Mouse (Mus musculus) midbrain, embryonic 15.5 days (tissue): ENCODE data around the gene Coq2. TPM values are rescaled to one million over a fixed set of nuclear protein-coding genes. Genes with fewer than 3 reads are reported as not detected.

Experiments
- ATAC-seq: fragments of 200-750 bp; cut with Nextera tagmentation; replicated peaks from 2 replicates; pipeline ENCODE4 v1.8.0; 2017; ENCODE audit warnings: moderate TSS enrichment
- H3K27ac ChIP-seq: fragments of 300-500 bp; sonication (generic); 2 replicates; pipeline ENCODE4 v1.5.1; 2015; ENCODE audit warnings: mild to moderate bottlenecking, inconsistent platforms
- H3K27me3 ChIP-seq: fragments of 300-500 bp; sonication (generic); replicated peaks from 2 replicates; pipeline ENCODE4 v1.6.1; 2015; ENCODE audit warnings: inconsistent platforms
- H3K36me3 ChIP-seq: fragments of 300-500 bp; sonication (generic); replicated peaks from 2 replicates; pipeline ENCODE4 v1.6.1; 2015; ENCODE audit warnings: inconsistent platforms
- H3K4me1 ChIP-seq: fragments of 300-500 bp; sonication (generic); 2 replicates; pipeline ENCODE4 v1.6.1; 2015; ENCODE audit warnings: inconsistent platforms
- H3K4me2 ChIP-seq: fragments of 300-500 bp; sonication (generic); 2 replicates; pipeline ENCODE4 v1.6.1; 2015; ENCODE audit warnings: inconsistent platforms, mild to moderate bottlenecking, moderate library complexity
- H3K4me3 ChIP-seq: fragments of 300-500 bp; sonication (generic); 2 replicates; pipeline ENCODE4 v1.5.1; 2015; ENCODE audit warnings: mild to moderate bottlenecking, inconsistent platforms
- H3K9ac ChIP-seq: fragments of 300-500 bp; sonication (generic); 2 replicates; pipeline ENCODE4 v1.6.1; 2015; ENCODE audit warnings: mild to moderate bottlenecking, inconsistent platforms
- H3K9me3 ChIP-seq: fragments of 300-500 bp; sonication (generic); 2 replicates; pipeline ENCODE4 v1.6.1; 2016; ENCODE audit warnings: inconsistent platforms
- WGBS: fragments of 180-500 bp; shearing (Covaris S2); methylation state at CpG from one replicate; pipeline ENCODE4 v1.1.7; 2015; ENCODE audit warnings: mixed read lengths; 5-methylcytosine and 5-hydroxymethylcytosine counted together
- polyA plus RNA-seq: library from polyadenylated mRNA; unstranded; fragments of >200 nt; fragmentation: Nextera tagmentation; extraction: Ambion mirVana; gene quantifications from 2 replicates; pipeline ENCODE4 v1.2.1, GENCODE M21; 2015

Gene Coq2
- polyA plus RNA-seq, 1 experiment from 2014 or later, result 49.2 TPM

- Histone ChIP-seq H3K4me2 (no peak overlapping the region), H3K4me3 (no peak overlapping the region)
- 71% methylated on average over 9 of the region's 9 CpGs for WGBS
These were observed 69.1 kb downstream of the Coq2 start for GRCm38 (mm10) chr5:100605828-100606229.

More at GRCm38 (mm10) chr5:100605828-100606229, 69.1 kb downstream of the Coq2 start:
- H3K9ac ChIP-seq, result no peak overlapping the region
- H3K27ac ChIP-seq, result no peak overlapping the region
- ATAC-seq, result no peak
- no peaks in the 10 kb centered on the region for H3K4me1 ChIP-seq
- H3K9me3 ChIP-seq, result no peaks in the 10 kb centered on the region
- H3K36me3 ChIP-seq, result no peaks in the 10 kb centered on the region
- no peaks in the 10 kb centered on the region for H3K27me3 ChIP-seq

Other genes with a start within 250 kb of the Coq2 start
- 7.1 and 8.2 TPM in 2 replicates for gene Lin54, start 174.5 kb downstream of the Coq2 start, polyA plus RNA-seq
- gene Cops4, start 156.8 kb downstream of the Coq2 start, polyA plus RNA-seq, result 170 and 172 TPM in 2 replicates
- 0.49 and 0.71 TPM in 2 replicates for gene Plac8, start 102.9 kb downstream of the Coq2 start, polyA plus RNA-seq
- gene Hpse, start 44.6 kb upstream of the Coq2 start, polyA plus RNA-seq, result 0.09 and 0.20 TPM in 2 replicates
- 22.2 and 22.6 TPM in 2 replicates for gene Helq, start 123.5 kb upstream of the Coq2 start, polyA plus RNA-seq
- gene Mrps18c, start 123.5 kb upstream of the Coq2 start, polyA plus RNA-seq, result 140 and 144 TPM in 2 replicates
- 12.8 and 13.2 TPM in 2 replicates for gene Abraxas1, start 145.8 kb upstream of the Coq2 start, polyA plus RNA-seq
- gene Gpat3, start 170.6 kb upstream of the Coq2 start, polyA plus RNA-seq, result 0.36 and 0.41 TPM in 2 replicates